Mouse (Mus musculus) erythroblast, embryonic 14.5 days (primary cell): ENCODE measurements around the gene Akap13.

Source experiments
- GATA1 ChIP-seq: IDR thresholded peaks from 2 replicates; pipeline ENCODE4 v1.6.1; 2012; ENCODE audit warnings: low read length, inconsistent platforms, mixed read lengths
- TAL1 ChIP-seq: IDR thresholded peaks from 3 replicates; pipeline ENCODE4 v1.6.1; 2012; ENCODE audit warnings: low read length, inconsistent platforms, mixed read lengths

GRCm38 (mm10) chr7:75439570-75439969 is 15.8 kb upstream of the Akap13 start:
- TF ChIP-seq GATA1 (no peak), TAL1 (no peak)
